Mouse (Mus musculus) midbrain, embryonic 16.5 days (tissue): ENCODE measurements around the gene Gfy. TPM values are rescaled to one million over a fixed set of nuclear protein-coding genes. Genes with fewer than 3 reads are reported as not detected.

ENCODE experiments used
- ATAC-seq: fragments of 200-750 bp; cut with Nextera tagmentation; 2 replicates; pipeline ENCODE4 v1.8.0; 2017; ENCODE audit warnings: moderate TSS enrichment
- H3K27ac ChIP-seq: fragments of 300-500 bp; sonication (generic); 2 replicates; pipeline ENCODE4 v1.5.1; 2014; ENCODE audit warnings: mild to moderate bottlenecking, low read length, mixed read lengths
- H3K27me3 ChIP-seq: fragments of 300-500 bp; sonication (generic); 2 replicates; pipeline ENCODE4 v1.6.1; 2014; ENCODE audit warnings: low read depth, low read length, mixed read lengths; ENCODE audit not compliant: control insufficient read depth, insufficient read depth
- H3K36me3 ChIP-seq: fragments of 300-500 bp; sonication (generic); 2 replicates; pipeline ENCODE4 v1.6.1; 2014; ENCODE audit warnings: mild to moderate bottlenecking, low read length, moderate library complexity, mixed read lengths; ENCODE audit not compliant: control insufficient read depth, insufficient read depth
- H3K4me1 ChIP-seq: fragments of 300-500 bp; sonication (generic); 2 replicates; pipeline ENCODE4 v1.6.1; 2014; ENCODE audit warnings: mild to moderate bottlenecking, low read length, mixed read lengths; ENCODE audit not compliant: control insufficient read depth, insufficient read depth
- H3K4me2 ChIP-seq: fragments of 300-500 bp; sonication (generic); 2 replicates; pipeline ENCODE4 v1.6.1; 2014; ENCODE audit warnings: mild to moderate bottlenecking, low read length, mixed read lengths
- H3K4me3 ChIP-seq: fragments of 300-500 bp; sonication (generic); 2 replicates; pipeline ENCODE4 v1.5.1; 2014; ENCODE audit warnings: low read depth, mild to moderate bottlenecking, low read length, moderate library complexity, mixed read lengths
- H3K9ac ChIP-seq: fragments of 300-500 bp; sonication (generic); 2 replicates; pipeline ENCODE4 v1.6.1; 2014; ENCODE audit warnings: low read depth, low read length, mixed read lengths
- H3K9me3 ChIP-seq: fragments of 300-500 bp; sonication (generic); replicated peaks from 2 replicates; pipeline ENCODE4 v1.6.1; 2014; ENCODE audit warnings: mild to moderate bottlenecking, low read length, mixed read lengths; ENCODE audit not compliant: control insufficient read depth, poor library complexity, severe bottlenecking
- WGBS: fragments of 180-500 bp; shearing (Covaris S2); extraction: QIAGEN DNeasy Blood & Tissue Kit; methylation state at CpG from one replicate; pipeline ENCODE4 v1.1.7; 2014; 5-methylcytosine and 5-hydroxymethylcytosine counted together
- polyA plus RNA-seq: library from polyadenylated mRNA; unstranded; fragments of >200 nt; fragmentation: Nextera tagmentation; extraction: Ambion mirVana; gene quantifications from 2 replicates; pipeline ENCODE4 v1.2.1, GENCODE M21; 2015

The Gfy gene
- polyA plus RNA-seq, 1 experiment from 2014 or later, result not detected

GRCm38 (mm10) chr7:45189600-45189999 lies 10.2 kb upstream of the Gfy start:
- Histone ChIP-seq H3K4me1 (no peaks in the 10 kb centered on the region), H3K27ac (no peak overlapping the region), H3K36me3 (no peaks in the 10 kb centered on the region), H3K9me3 (no peaks in the 10 kb centered on the region), H3K4me3 (no peak overlapping the region), H3K27me3 (peaks cover 3% of the 10 kb centered on the region; the same call in 1 of the 2 replicates), H3K4me2 (no peak overlapping the region), H3K9ac (no peak overlapping the region)
- ATAC-seq, result no peak
- WGBS, result 60% methylated on average over 16 of the region's 16 CpGs

GRCm38 (mm10) chr7:45185921-45186320 lies 6.6 kb upstream of the Gfy start:
- H3K36me3 ChIP-seq, result no peaks in the 10 kb centered on the region
- no peak overlapping the region for H3K9ac ChIP-seq
- WGBS, result 63% methylated on average over 7 of the region's 7 CpGs
- H3K4me3 ChIP-seq, result no peak overlapping the region
- no peak overlapping the region for H3K27ac ChIP-seq
- H3K4me2 ChIP-seq, result no peak overlapping the region
- H3K9me3 ChIP-seq, result no peaks in the 10 kb centered on the region
- no peak for ATAC-seq
- H3K27me3 ChIP-seq, result peaks cover 36% of the 10 kb centered on the region
- peaks cover 14% of the 10 kb centered on the region for H3K4me1 ChIP-seq

- Histone ChIP-seq H3K4me3 (no peak overlapping the region), H3K9me3 (no peaks in the 10 kb centered on the region), H3K4me1 (peaks cover 14% of the 10 kb centered on the region), H3K27ac (no peak overlapping the region), H3K9ac (no peak overlapping the region), H3K27me3 (peaks cover 58% of the 10 kb centered on the region), H3K4me2 (no peak overlapping the region), H3K36me3 (no peaks in the 10 kb centered on the region)
- WGBS, result 63% methylated on average over 7 of the region's 7 CpGs
- no peak for ATAC-seq
These were observed 4.3 kb upstream of the Gfy start for GRCm38 (mm10) chr7:45183672-45184071.

GRCm38 (mm10) chr7:45182606-45183005 lies 3.2 kb upstream of the Gfy start:
- Histone ChIP-seq H3K4me2 (peak overlapping the region; percentile 76), H3K27ac (no peak overlapping the region), H3K4me1 (peaks cover 14% of the 10 kb centered on the region), H3K4me3 (peak overlapping the region; percentile 42), H3K27me3 (peaks cover 66% of the 10 kb centered on the region), H3K9ac (peak overlapping the region; percentile 40; the same call in 1 of the 2 replicates), H3K36me3 (no peaks in the 10 kb centered on the region), H3K9me3 (no peaks in the 10 kb centered on the region)
- no peak for ATAC-seq
- WGBS, result 13% methylated on average over 11 of the region's 11 CpGs

GRCm38 (mm10) chr7:45182199-45182601 lies 2.8 kb upstream of the Gfy start:
- Histone ChIP-seq H3K4me2 (peak overlapping the region; percentile 76), H3K4me3 (peak overlapping the region; percentile 42), H3K4me1 (peaks cover 14% of the 10 kb centered on the region), H3K9me3 (no peaks in the 10 kb centered on the region), H3K9ac (peak overlapping the region; percentile 40; the same call in 1 of the 2 replicates), H3K27me3 (peaks cover 70% of the 10 kb centered on the region), H3K36me3 (no peaks in the 10 kb centered on the region), H3K27ac (no peak overlapping the region)
- ATAC-seq, result peak; percentile 87
- WGBS, result under 1% methylated on average over 34 of the region's 34 CpGs

GRCm38 (mm10) chr7:45181540-45181939 lies 2.2 kb upstream of the Gfy start:
- peaks cover 14% of the 10 kb centered on the region for H3K4me1 ChIP-seq
- no peak for ATAC-seq
- H3K36me3 ChIP-seq, result no peaks in the 10 kb centered on the region
- H3K4me3 ChIP-seq, result peak overlapping the region; percentile 42
- no peak overlapping the region for H3K27ac ChIP-seq
- H3K27me3 ChIP-seq, result peaks cover 77% of the 10 kb centered on the region
- H3K9me3 ChIP-seq, result no peaks in the 10 kb centered on the region
- H3K9ac ChIP-seq, result peak overlapping the region; percentile 56; the same call in 1 of the 2 replicates
- H3K4me2 ChIP-seq, result peak overlapping the region; percentile 76
- 5% methylated on average over 34 of the region's 35 CpGs for WGBS

GRCm38 (mm10) chr7:45180896-45181477 lies 1.6 kb upstream of the Gfy start, which contains the start of gene Pth2:
Pth2 (plus strand) TSS chr7:45180995.
- Histone ChIP-seq H3K4me2 (peak within 1 kb of the TSS; percentile 76), H3K4me3 (peak within 1 kb of the TSS; percentile 42), H3K27ac (no peak within 1 kb of the TSS), H3K9ac (peak within 1 kb of the TSS; percentile 56; the same call in 1 of the 2 replicates), H3K36me3 (no peaks in the 10 kb centered on the region), H3K27me3 (peaks cover 81% of the 10 kb centered on the region), H3K9me3 (no peaks in the 10 kb centered on the region), H3K4me1 (peaks cover 19% of the 10 kb centered on the region)
- no peak for ATAC-seq
- 21% methylated on average over 20 of the region's 20 CpGs for WGBS

GRCm38 (mm10) chr7:45178550-45178949 lies 819 bp downstream of the Gfy start:
- no peak overlapping the region for H3K4me2 ChIP-seq
- no peak for ATAC-seq
- H3K27ac ChIP-seq, result no peak overlapping the region
- WGBS, result 22% methylated on average over 7 of the region's 7 CpGs
- H3K27me3 ChIP-seq, result peaks cover 94% of the 10 kb centered on the region
- no peaks in the 10 kb centered on the region for H3K36me3 ChIP-seq
- H3K4me1 ChIP-seq, result peaks cover 19% of the 10 kb centered on the region
- H3K9me3 ChIP-seq, result no peaks in the 10 kb centered on the region
- no peak overlapping the region for H3K9ac ChIP-seq
- H3K4me3 ChIP-seq, result no peak overlapping the region

GRCm38 (mm10) chr7:45176356-45176755 lies 3.0 kb downstream of the Gfy start:
- Histone ChIP-seq H3K4me1 (peaks cover 7% of the 10 kb centered on the region), H3K9me3 (no peaks in the 10 kb centered on the region), H3K9ac (no peak overlapping the region), H3K4me3 (peak overlapping the region; percentile 17), H3K36me3 (no peaks in the 10 kb centered on the region), H3K27me3 (peaks cover 73% of the 10 kb centered on the region), H3K4me2 (peak overlapping the region; percentile 40), H3K27ac (no peak overlapping the region)
- WGBS, result 3% methylated on average over 27 of the region's 31 CpGs
- no peak for ATAC-seq
